Mouse (Mus musculus) small intestine, adult 2 months (tissue): ENCODE results near the gene Mecom. TPM values are rescaled to one million over a fixed set of nuclear protein-coding genes. Genes with fewer than 3 reads are reported as not detected.

Source experiments
- H3K27ac ChIP-seq: fragments of 200-500 bp; 2 replicates; pipeline ENCODE4 v1.5.1; 2012; ENCODE audit warnings: low read depth, low read length, control low read depth, inconsistent platforms; ENCODE audit not compliant: insufficient read depth
- H3K27me3 ChIP-seq: fragments of 200-500 bp; 2 replicates; pipeline ENCODE4 v1.6.1; 2012; ENCODE audit warnings: mild to moderate bottlenecking, moderate library complexity, low read length, inconsistent platforms; ENCODE audit not compliant: control insufficient read depth, insufficient read depth
- H3K36me3 ChIP-seq: fragments of 200-500 bp; 2 replicates; pipeline ENCODE4 v1.6.1; 2012; ENCODE audit warnings: mild to moderate bottlenecking, low read length, control low read depth, inconsistent platforms; ENCODE audit not compliant: control insufficient read depth, insufficient read depth
- H3K4me1 ChIP-seq: fragments of 200-500 bp; 2 replicates; pipeline ENCODE4 v1.6.1; 2012; ENCODE audit warnings: low read length, inconsistent platforms, mixed read lengths; ENCODE audit not compliant: control insufficient read depth, insufficient read depth, insufficient read length
- H3K4me3 ChIP-seq: fragments of 200-500 bp; 2 replicates; pipeline ENCODE4 v1.5.1; 2012; ENCODE audit warnings: low read depth, mild to moderate bottlenecking, control low read depth, inconsistent platforms, low read length, moderate library complexity
- CTCF ChIP-seq: fragments of 200-500 bp; IDR thresholded peaks from 2 replicates; pipeline ENCODE4 v1.5.1; 2012; ENCODE audit warnings: low read depth, mild to moderate bottlenecking, control low read depth, inconsistent platforms, low read length, moderate library complexity, mixed read lengths; ENCODE audit not compliant: insufficient replicate concordance, insufficient read length; ENCODE audit errors: extremely low read depth
- POLR2A ChIP-seq: fragments of 200-500 bp; IDR thresholded peaks from 2 replicates; pipeline ENCODE4 v1.6.1; 2012; ENCODE audit warnings: low read depth, mild to moderate bottlenecking, control low read depth, inconsistent platforms, low read length, moderate library complexity
- WGBS: fragments of 180-500 bp; shearing (Covaris S2); methylation state at CpG from one replicate; pipeline ENCODE4 v1.1.7; 2018; 5-methylcytosine and 5-hydroxymethylcytosine counted together
- polyA plus RNA-seq: library from polyadenylated mRNA; depleted of rRNA; stranded (reverse); fragments of >200 nt; gene quantifications from 2 replicates; pipeline ENCODE4 v1.2.3, GENCODE M21; 2012

Mecom gene
- polyA plus RNA-seq, 1 experiment, result 2.8 TPM

GRCm38 (mm10) chr3:30464497-30464896 lies 83.3 kb downstream of the Mecom start:
- Histone ChIP-seq H3K27ac (no peak overlapping the region), H3K27me3 (no peaks in the 10 kb centered on the region), H3K4me3 (no peak overlapping the region), H3K4me1 (no peaks in the 10 kb centered on the region), H3K36me3 (no peaks in the 10 kb centered on the region)
- 92% methylated on average over 3 of the region's 3 CpGs for WGBS
- TF ChIP-seq POLR2A (no peak), CTCF (no peak)

- H3K27me3 ChIP-seq, result no peaks in the 10 kb centered on the region
- no peak for TF ChIP-seq POLR2A
- no peak for TF ChIP-seq CTCF
- no peaks in the 10 kb centered on the region for H3K36me3 ChIP-seq
- H3K4me3 ChIP-seq, result no peak overlapping the region
- H3K4me1 ChIP-seq, result no peaks in the 10 kb centered on the region
- no peak overlapping the region for H3K27ac ChIP-seq
- WGBS, result 94% methylated on average over 2 of the region's 2 CpGs
These were observed 86.0 kb downstream of the Mecom start for GRCm38 (mm10) chr3:30461831-30462230.

DNA sequence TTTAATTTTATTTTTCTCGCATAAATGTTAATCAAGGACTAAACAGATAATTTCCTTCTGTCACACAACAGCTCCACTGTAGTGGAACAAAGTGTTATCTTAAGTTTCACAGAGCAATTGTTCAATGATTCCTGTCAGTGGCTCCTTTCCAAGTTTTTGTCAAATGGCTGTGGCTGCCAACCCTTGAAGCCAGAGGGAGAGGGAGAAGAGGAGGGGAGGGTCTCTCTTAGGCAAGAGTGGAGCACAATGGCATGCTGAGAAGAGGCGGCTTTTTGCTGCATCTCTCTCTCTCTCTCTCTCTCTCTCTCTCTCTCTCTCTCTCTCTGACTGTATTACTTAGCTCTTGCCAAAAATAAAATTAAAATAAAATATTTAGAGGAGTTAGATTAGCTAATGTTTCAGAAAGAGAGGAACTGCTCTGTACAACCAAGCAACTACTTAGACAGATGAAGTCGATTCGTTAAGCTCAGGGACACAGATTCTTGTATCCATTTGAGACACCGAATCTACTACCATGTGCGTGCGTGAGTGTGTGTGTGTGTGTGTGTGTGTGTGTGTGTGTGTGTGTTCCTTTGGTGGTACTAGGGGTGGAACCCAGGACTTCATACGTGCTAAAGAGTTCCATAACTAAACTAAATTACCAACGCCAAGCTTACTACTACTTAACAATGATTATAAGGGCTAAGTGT lies 86.8 kb downstream of the Mecom start:
- H3K36me3 ChIP-seq, result no peaks in the 10 kb centered on the region
- 65% methylated on average over 9 of the region's 9 CpGs for WGBS

DNA sequence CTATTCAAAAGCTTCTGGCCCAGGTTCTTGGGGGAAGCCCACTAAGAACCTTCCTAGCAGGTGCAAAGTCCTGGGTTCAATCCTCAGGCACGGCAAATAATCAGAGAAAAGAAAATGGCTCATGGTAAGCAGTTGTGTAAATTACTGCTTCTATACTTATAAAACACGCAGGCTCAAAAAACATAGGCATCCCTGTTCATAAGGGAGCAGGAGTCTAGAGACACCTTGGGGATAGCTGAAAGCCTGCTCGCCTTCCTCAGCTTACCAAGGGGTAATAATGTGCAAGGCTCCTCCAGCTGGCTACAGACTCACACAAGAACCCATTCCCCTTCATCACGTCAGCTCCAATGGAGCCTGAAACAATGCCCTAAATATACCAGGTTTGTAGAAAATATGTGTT lies 88.2 kb downstream of the Mecom start:
- 90% methylated on average over 4 of the region's 4 CpGs for WGBS
- H3K4me3 ChIP-seq, result no peak overlapping the region
- no peaks in the 10 kb centered on the region for H3K27me3 ChIP-seq
- H3K36me3 ChIP-seq, result no peaks in the 10 kb centered on the region
- no peak overlapping the region for H3K27ac ChIP-seq
- H3K4me1 ChIP-seq, result no peaks in the 10 kb centered on the region
- TF ChIP-seq POLR2A (no peak), CTCF (no peak)

More for the DNA sequence above, 86.8 kb downstream of the Mecom start:
- no peaks in the 10 kb centered on the region for H3K27me3 ChIP-seq
- H3K4me1 ChIP-seq, result no peaks in the 10 kb centered on the region
- H3K4me3 ChIP-seq, result no peak overlapping the region
- H3K27ac ChIP-seq, result no peak overlapping the region
- TF ChIP-seq CTCF, result no peak
- TF ChIP-seq POLR2A, result no peak

DNA sequence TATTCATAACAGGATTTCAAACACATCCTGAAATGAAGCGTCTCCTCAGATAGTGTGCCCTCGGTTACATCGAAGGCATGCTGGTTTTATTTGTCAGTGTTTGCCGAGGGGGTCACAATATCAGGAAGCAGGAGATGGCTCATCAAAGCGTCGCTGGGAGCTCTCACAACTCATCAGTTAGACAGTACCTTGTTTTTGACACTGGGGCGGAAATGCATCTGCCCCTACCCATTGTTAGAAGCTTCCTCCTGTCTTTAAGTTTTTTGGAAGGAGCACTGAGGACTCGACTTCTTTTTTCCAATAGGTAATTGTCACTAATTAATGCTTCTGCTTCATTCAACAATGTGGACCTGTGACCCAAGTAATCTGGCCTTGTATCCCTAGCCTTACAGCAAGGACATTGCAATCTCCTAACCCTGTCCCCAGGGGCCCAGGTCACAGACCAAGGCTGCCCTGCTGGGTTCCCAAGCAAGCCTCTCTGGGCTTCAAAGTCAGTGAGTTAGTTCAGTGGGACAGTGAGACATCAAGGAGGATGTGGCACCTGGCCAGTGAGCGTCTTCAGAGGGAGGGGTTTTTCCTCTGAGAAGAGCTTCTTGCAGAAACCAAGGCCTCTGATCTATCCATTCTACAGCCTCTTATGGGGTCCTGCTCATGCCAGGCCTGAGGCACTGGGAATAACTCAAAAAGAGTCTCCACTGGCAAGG lies 89.7 kb downstream of the Mecom start:
- H3K27me3 ChIP-seq, result no peaks in the 10 kb centered on the region
- H3K27ac ChIP-seq, result no peak overlapping the region
- H3K4me1 ChIP-seq, result peaks cover 2% of the 10 kb centered on the region; the same call in 1 of the 2 replicates
- H3K4me3 ChIP-seq, result no peak overlapping the region
- H3K36me3 ChIP-seq, result no peaks in the 10 kb centered on the region
- no peak for TF ChIP-seq CTCF
- no peak for TF ChIP-seq POLR2A
- 66% methylated on average over 9 of the region's 9 CpGs for WGBS

- Histone ChIP-seq H3K27ac (no peak overlapping the region), H3K27me3 (no peaks in the 10 kb centered on the region), H3K4me1 (peaks cover 2% of the 10 kb centered on the region; the same call in 1 of the 2 replicates), H3K36me3 (no peaks in the 10 kb centered on the region), H3K4me3 (no peak overlapping the region)
- WGBS, result 67% methylated on average over 8 of the region's 8 CpGs
- TF ChIP-seq CTCF (no peak), POLR2A (no peak)
These were observed 91.9 kb downstream of the Mecom start for GRCm38 (mm10) chr3:30455902-30456301.

- Histone ChIP-seq H3K27ac (peak overlapping the region; percentile 10; the same call in 1 of the 2 replicates), H3K4me1 (peaks cover 5% of the 10 kb centered on the region; the same call in 1 of the 2 replicates), H3K4me3 (no peak overlapping the region), H3K27me3 (no peaks in the 10 kb centered on the region), H3K36me3 (no peaks in the 10 kb centered on the region)
- TF ChIP-seq CTCF (no peak), POLR2A (no peak)
- 45% methylated on average over 15 of the region's 15 CpGs for WGBS
These were observed 94.0 kb downstream of the Mecom start for GRCm38 (mm10) chr3:30453546-30454455.
